Mouse (Mus musculus) heart, embryonic 12.5 days (tissue): ENCODE measurements at regions not wholly inside any gene's neighbourhood (a gene's known extent, or its start where the extent isn't known, plus 50 kb on each side); places are given as distances from the start of the nearest gene placed in this dataset.
A peak's percentile ranks its signal among the peaks of the same experiment; 100 is the strongest.

Source experiments
- ATAC-seq: fragments of 200-750 bp; cut with Nextera tagmentation; 2 replicates; pipeline ENCODE4 v1.8.0; 2017; ENCODE audit warnings: moderate TSS enrichment, moderate library complexity; ENCODE audit not compliant: insufficient number of reproducible peaks, low FRiP score
- H3K27ac ChIP-seq: fragments of 300-500 bp; sonication (generic); 2 replicates; pipeline ENCODE4 v1.5.1; 2016; ENCODE audit warnings: mild to moderate bottlenecking, moderate library complexity; ENCODE audit not compliant: poor library complexity, severe bottlenecking
- H3K27me3 ChIP-seq: fragments of 300-500 bp; sonication (generic); replicated peaks from 2 replicates; pipeline ENCODE4 v1.6.1; 2016; ENCODE audit warnings: mild to moderate bottlenecking, moderate library complexity
- H3K36me3 ChIP-seq: fragments of 300-500 bp; sonication (generic); 2 replicates; pipeline ENCODE4 v1.6.1; 2016; ENCODE audit warnings: mild to moderate bottlenecking, moderate library complexity
- H3K4me1 ChIP-seq: fragments of 300-500 bp; sonication (generic); replicated peaks from 2 replicates; pipeline ENCODE4 v1.6.1; 2016; ENCODE audit warnings: mild to moderate bottlenecking
- H3K4me2 ChIP-seq: fragments of 300-500 bp; sonication (generic); 2 replicates; pipeline ENCODE4 v1.6.1; 2016; ENCODE audit warnings: mild to moderate bottlenecking, moderate library complexity
- H3K4me3 ChIP-seq: fragments of 300-500 bp; sonication (generic); 2 replicates; pipeline ENCODE4 v1.5.1; 2016; ENCODE audit warnings: mild to moderate bottlenecking
- H3K9ac ChIP-seq: fragments of 300-500 bp; sonication (generic); 2 replicates; pipeline ENCODE4 v1.6.1; 2016; ENCODE audit warnings: mild to moderate bottlenecking, moderate library complexity
- H3K9me3 ChIP-seq: fragments of 300-500 bp; sonication (generic); replicated peaks from 2 replicates; pipeline ENCODE4 v1.6.1; 2016; ENCODE audit warnings: mild to moderate bottlenecking, moderate library complexity
- WGBS: fragments of 180-500 bp; shearing (Covaris S2); methylation state at CpG from one replicate; pipeline ENCODE4 v1.1.7; 2016; 5-methylcytosine and 5-hydroxymethylcytosine counted together

- H3K4me2 ChIP-seq, result no peak overlapping the region
- 11% methylated on average over 4 of the region's 4 CpGs for WGBS
Observed at GRCm38 (mm10) chr3:39248712-39249111, 362.0 kb downstream of the Fat4 start.

GRCm38 (mm10) chr3:39249224-39249892 lies 362.6 kb downstream of the Fat4 start:
- H3K4me2 ChIP-seq, result peak overlapping the region; percentile 49
- H3K36me3 ChIP-seq, result no peaks in the 10 kb centered on the region
- H3K27ac ChIP-seq, result peak overlapping the region; percentile 82
- peaks cover 15% of the 10 kb centered on the region for H3K4me1 ChIP-seq
- H3K9me3 ChIP-seq, result no peaks in the 10 kb centered on the region
- ATAC-seq, result peak; percentile 61; the same call in 1 of the 2 replicates
- WGBS, result 28% methylated on average over 4 of the region's 4 CpGs
- H3K9ac ChIP-seq, result no peak overlapping the region
- no peak overlapping the region for H3K4me3 ChIP-seq
- H3K27me3 ChIP-seq, result no peaks in the 10 kb centered on the region

More at GRCm38 (mm10) chr3:39248712-39249111, 362.0 kb downstream of the Fat4 start:
- Histone ChIP-seq H3K27ac (peak overlapping the region; percentile 82), H3K4me1 (peaks cover 15% of the 10 kb centered on the region), H3K9ac (no peak overlapping the region), H3K9me3 (no peaks in the 10 kb centered on the region), H3K27me3 (no peaks in the 10 kb centered on the region), H3K4me3 (no peak overlapping the region), H3K36me3 (no peaks in the 10 kb centered on the region)
- peak; percentile 78; the same call in 1 of the 2 replicates for ATAC-seq

GRCm38 (mm10) chr3:39253076-39253475 lies 366.3 kb downstream of the Fat4 start:
- Histone ChIP-seq H3K36me3 (no peaks in the 10 kb centered on the region), H3K9me3 (no peaks in the 10 kb centered on the region), H3K4me3 (no peak overlapping the region), H3K4me2 (no peak overlapping the region), H3K27ac (no peak overlapping the region), H3K9ac (no peak overlapping the region), H3K4me1 (peaks cover 15% of the 10 kb centered on the region), H3K27me3 (no peaks in the 10 kb centered on the region)
- WGBS, result 67% methylated on average over 1 of the region's 1 CpGs
- ATAC-seq, result no peak

- H3K36me3 ChIP-seq, result no peaks in the 10 kb centered on the region
- H3K27me3 ChIP-seq, result no peaks in the 10 kb centered on the region
- H3K27ac ChIP-seq, result no peak overlapping the region
- H3K9ac ChIP-seq, result no peak overlapping the region
- no peaks in the 10 kb centered on the region for H3K4me1 ChIP-seq
- ATAC-seq, result no peak
- 78% methylated on average over 2 of the region's 2 CpGs for WGBS
- no peak overlapping the region for H3K4me3 ChIP-seq
- H3K4me2 ChIP-seq, result no peak overlapping the region
- H3K9me3 ChIP-seq, result no peaks in the 10 kb centered on the region
Observed at GRCm38 (mm10) chr3:39264671-39265430, 378.1 kb downstream of the Fat4 start.

GRCm38 (mm10) chr3:39265606-39266005 lies 378.9 kb downstream of the Fat4 start:
- H3K9ac ChIP-seq, result no peak overlapping the region
- no peaks in the 10 kb centered on the region for H3K4me1 ChIP-seq
- no peaks in the 10 kb centered on the region for H3K9me3 ChIP-seq
- no peak overlapping the region for H3K4me3 ChIP-seq
- WGBS, result 85% methylated on average over 1 of the region's 1 CpGs
- no peak for ATAC-seq
- no peak overlapping the region for H3K4me2 ChIP-seq
- no peaks in the 10 kb centered on the region for H3K27me3 ChIP-seq
- H3K36me3 ChIP-seq, result no peaks in the 10 kb centered on the region
- no peak overlapping the region for H3K27ac ChIP-seq

GRCm38 (mm10) chr3:39269388-39269787 lies 382.6 kb downstream of the Fat4 start:
- no peak for ATAC-seq
- 75% methylated on average over 3 of the region's 3 CpGs for WGBS
- Histone ChIP-seq H3K4me1 (no peaks in the 10 kb centered on the region), H3K9ac (no peak overlapping the region), H3K27me3 (no peaks in the 10 kb centered on the region), H3K9me3 (no peaks in the 10 kb centered on the region), H3K4me3 (no peak overlapping the region), H3K4me2 (no peak overlapping the region), H3K36me3 (no peaks in the 10 kb centered on the region), H3K27ac (no peak overlapping the region)

- H3K27me3 ChIP-seq, result no peaks in the 10 kb centered on the region
- H3K27ac ChIP-seq, result no peak overlapping the region
- H3K36me3 ChIP-seq, result no peaks in the 10 kb centered on the region
- H3K9ac ChIP-seq, result no peak overlapping the region
- H3K4me1 ChIP-seq, result no peaks in the 10 kb centered on the region
- no peak overlapping the region for H3K4me2 ChIP-seq
- ATAC-seq, result no peak
- 59% methylated on average over 1 of the region's 1 CpGs for WGBS
- H3K4me3 ChIP-seq, result no peak overlapping the region
- no peaks in the 10 kb centered on the region for H3K9me3 ChIP-seq
Observed at GRCm38 (mm10) chr3:39272616-39273015, 385.9 kb downstream of the Fat4 start.

GRCm38 (mm10) chr3:39276897-39277296 lies 390.2 kb downstream of the Fat4 start:
- Histone ChIP-seq H3K4me3 (no peak overlapping the region), H3K4me1 (no peaks in the 10 kb centered on the region), H3K36me3 (no peaks in the 10 kb centered on the region), H3K27ac (no peak overlapping the region), H3K4me2 (no peak overlapping the region), H3K9me3 (no peaks in the 10 kb centered on the region), H3K9ac (no peak overlapping the region), H3K27me3 (no peaks in the 10 kb centered on the region)
- ATAC-seq, result no peak
- 85% methylated on average over 4 of the region's 4 CpGs for WGBS

- ATAC-seq, result no peak
- Histone ChIP-seq H3K27me3 (no peaks in the 10 kb centered on the region), H3K4me3 (no peak overlapping the region), H3K27ac (no peak overlapping the region), H3K36me3 (no peaks in the 10 kb centered on the region), H3K9ac (no peak overlapping the region), H3K4me1 (no peaks in the 10 kb centered on the region), H3K4me2 (no peak overlapping the region), H3K9me3 (no peaks in the 10 kb centered on the region)
- WGBS, result 79% methylated on average over 6 of the region's 6 CpGs
Observed at GRCm38 (mm10) chr3:39277310-39277709, 390.6 kb downstream of the Fat4 start.

- Histone ChIP-seq H3K4me2 (no peak overlapping the region), H3K9ac (no peak overlapping the region), H3K4me1 (peaks cover 9% of the 10 kb centered on the region; the same call in 1 of the 2 replicates), H3K27ac (no peak overlapping the region), H3K4me3 (no peak overlapping the region), H3K27me3 (no peaks in the 10 kb centered on the region), H3K36me3 (no peaks in the 10 kb centered on the region), H3K9me3 (no peaks in the 10 kb centered on the region)
- 49% methylated on average over 3 of the region's 3 CpGs for WGBS
- ATAC-seq, result peak; percentile 51; the same call in 1 of the 2 replicates
Observed at GRCm38 (mm10) chr3:39295255-39295654, 408.5 kb downstream of the Fat4 start.

- Histone ChIP-seq H3K27me3 (no peaks in the 10 kb centered on the region), H3K36me3 (no peaks in the 10 kb centered on the region), H3K27ac (no peak overlapping the region), H3K4me2 (no peak overlapping the region), H3K4me1 (peaks cover 9% of the 10 kb centered on the region; the same call in 1 of the 2 replicates), H3K4me3 (no peak overlapping the region), H3K9ac (no peak overlapping the region), H3K9me3 (no peaks in the 10 kb centered on the region)
- ATAC-seq, result no peak
- 71% methylated on average over 4 of the region's 4 CpGs for WGBS
Observed at GRCm38 (mm10) chr3:39296257-39296656, 409.5 kb downstream of the Fat4 start.
